Mouse (Mus musculus) C2C12 (cell line): ENCODE results near the gene Olfr524.

Experiments
- CTCF ChIP-seq: IDR thresholded peaks from one replicate; pipeline ENCODE4 v1.5.1; 2011; ENCODE audit not compliant: control insufficient read depth, insufficient read depth, insufficient read length
- MYOD1 ChIP-seq: IDR thresholded peaks from one replicate; pipeline ENCODE4 v1.6.1; 2011; ENCODE audit warnings: low read depth; ENCODE audit not compliant: control insufficient read depth, insufficient read length
- USF1 ChIP-seq: IDR thresholded peaks from one replicate; pipeline ENCODE4 v1.6.1; 2011; ENCODE audit warnings: low read depth, mild to moderate bottlenecking, control low read depth, moderate library complexity

DNA sequence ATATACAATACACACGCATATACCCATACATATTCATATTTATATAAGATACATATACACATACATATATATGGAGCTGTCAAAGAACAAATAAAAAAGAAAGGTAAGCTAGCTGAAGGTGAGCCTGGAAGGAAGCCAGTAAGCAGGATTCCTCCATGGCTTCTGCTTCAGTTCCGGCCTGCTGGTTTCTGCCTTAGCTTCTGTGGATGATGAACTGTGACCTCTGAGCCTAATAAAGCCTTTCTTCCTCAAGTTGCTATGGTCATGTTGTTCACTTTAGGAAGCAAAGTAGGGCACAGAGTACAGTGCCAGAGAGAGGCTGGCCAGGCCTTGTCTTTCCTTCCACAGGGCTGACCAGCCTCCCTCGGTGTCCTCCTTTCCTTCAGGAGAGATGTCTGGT, 34.9 kb downstream of the Olfr524 start:
- TF ChIP-seq USF1 (no peak), CTCF (no peak), MYOD1 (no peak)
